Comparison of ENCODE assay signal across 8 mouse cellular contexts in the genomic region with DNA sequence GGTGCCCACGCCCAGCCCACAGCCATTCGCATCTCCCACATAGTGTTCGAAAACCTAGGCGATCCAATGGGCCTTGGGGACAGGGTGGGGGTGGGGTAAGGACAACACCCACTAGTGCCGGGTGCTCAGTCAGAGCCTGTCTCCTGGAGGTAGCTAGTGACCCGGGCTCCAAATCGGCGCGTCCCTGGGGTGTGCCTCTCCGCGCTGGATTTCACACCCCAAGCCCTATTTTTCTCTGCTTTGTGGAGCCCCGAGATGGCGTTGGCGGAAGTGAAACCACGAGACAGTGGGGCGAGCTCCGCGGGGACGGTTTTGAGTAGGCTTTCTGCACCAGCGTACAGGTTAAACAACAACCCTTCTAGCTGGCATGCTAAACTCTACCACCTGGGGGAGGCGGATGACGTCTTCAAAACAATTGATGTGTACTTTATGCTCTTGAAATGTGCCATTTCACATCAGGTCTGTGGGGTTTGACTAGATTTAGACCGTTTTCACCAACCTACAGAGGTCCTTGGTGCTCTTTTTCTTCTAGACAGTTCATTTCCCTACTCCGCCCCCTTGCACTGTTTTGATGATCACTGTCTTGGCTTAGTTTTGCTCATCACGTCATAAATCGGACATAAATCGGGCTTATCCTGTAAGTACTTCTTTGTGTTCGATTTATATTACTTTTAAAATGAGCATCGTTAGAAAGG. TPM values are rescaled to one million over a fixed set of nuclear protein-coding genes. Genes with fewer than 3 reads are reported as not detected.
DNase-seq lines count a peak whose midpoint lies in the region; ATAC-seq and TF ChIP-seq lines count a peak whose summit lies in the region.

No protein-coding gene starts in this region.

- H3K4me2 ChIP-seq in forebrain, embryonic 13.5 days, result peak overlapping the region; percentile 68
- H3K4me2 ChIP-seq in neural tube, embryonic 14.5 days (ENCODE audit: low read depth, low read length), result peak overlapping the region; percentile 59

- peak overlapping the region; percentile 60 for H3K4me3 ChIP-seq in forebrain, embryonic 13.5 days
- H3K4me3 ChIP-seq in lung, adult 2 months (replicated peaks; ENCODE audit: extremely low read depth, low read depth, low read length), result peak overlapping the region; percentile 67
- peak overlapping the region; percentile 47 for H3K4me3 ChIP-seq in neural tube, embryonic 14.5 days (ENCODE audit: low read depth, low read length)

- H3K36me3 ChIP-seq in forebrain, embryonic 13.5 days (ENCODE audit: poor library complexity, severe bottlenecking), result no peaks in the 10 kb centered on the region
- H3K36me3 ChIP-seq in neural tube, embryonic 14.5 days (ENCODE audit: control insufficient read depth, insufficient read depth, low read length), result no peaks in the 10 kb centered on the region

- TF ChIP-seq POLR2A in lung, adult 2 months (IDR thresholded peaks at IDR 0.05; ENCODE audit: borderline replicate concordance, extremely low read depth, low read depth, low read length), result no peak

- H3K9me3 ChIP-seq in forebrain, embryonic 13.5 days (replicated peaks), result no peaks in the 10 kb centered on the region
- no peaks in the 10 kb centered on the region for H3K9me3 ChIP-seq in neural tube, embryonic 14.5 days (ENCODE audit: control insufficient read depth, low read length)

- H3K27me3 ChIP-seq in forebrain, embryonic 13.5 days, result no peaks in the 10 kb centered on the region
- no peaks in the 10 kb centered on the region for H3K27me3 ChIP-seq in neural tube, embryonic 14.5 days (ENCODE audit: control insufficient read depth, insufficient read depth, low read length)

- 0 out of 2 replicates have a peak, but pooled peaks cover 7% of the 10 kb centered on the region for H3K4me1 ChIP-seq in forebrain, embryonic 13.5 days
- no peaks in the 10 kb centered on the region; the same call in 1 of the 2 replicates for H3K4me1 ChIP-seq in lung, adult 2 months (ENCODE audit: control insufficient read depth, insufficient read depth, low read length)
- H3K4me1 ChIP-seq in neural tube, embryonic 14.5 days (ENCODE audit: control insufficient read depth, insufficient read depth, low read length), result 0 out of 2 replicates have a peak, but pooled peaks cover 2% of the 10 kb centered on the region

- DNase-seq in ES-CJ7 (ENCODE audit: low read depth, low spot score), result peak; percentile 31
- peak; percentile 20 for DNase-seq in c-Kit-positive CD71-positive TER-119-positive erythroid progenitor cells, embryonic 14.5 days (ENCODE audit: low spot score)
- peak; percentile 28 to 51 for DNase-seq in heart, postnatal 36 days
- peak; percentile 30 for DNase-seq in layer of hippocampus, adult 11-12 months (ENCODE audit: low spot score)
- peak; percentile 39 for DNase-seq in lung, adult 2 months
- DNase-seq in testis, postnatal 14 days (ENCODE audit: low spot score), result peak; percentile 9

- peak overlapping the region; percentile 78 for H3K9ac ChIP-seq in forebrain, embryonic 13.5 days
- H3K9ac ChIP-seq in neural tube, embryonic 14.5 days (replicated peaks; ENCODE audit: low read depth, low read length), result peak overlapping the region; percentile 62

- intact Hi-C loops in heart, postnatal 36 days (cut with DNase I), result no loop called here

- peak overlapping the region; percentile 59 for H3K27ac ChIP-seq in forebrain, embryonic 13.5 days
- H3K27ac ChIP-seq in neural tube, embryonic 14.5 days (ENCODE audit: low read depth, low read length), result peak overlapping the region; percentile 52

- WGBS in forebrain, embryonic 13.5 days, result 39% methylated on average over 29 of the region's 29 CpGs
- WGBS in lung, adult 2 months, result 29% methylated on average over 29 of the region's 29 CpGs
- 20% methylated on average over 29 of the region's 29 CpGs for WGBS in neural tube, embryonic 14.5 days

- TF ChIP-seq CTCF in lung, adult 2 months (IDR thresholded peaks at IDR 0.05; ENCODE audit: insufficient read depth, low read length), result no peak

- ATAC-seq in forebrain, embryonic 13.5 days, result peak; percentile 75
- ATAC-seq in neural tube, embryonic 14.5 days (ENCODE audit: low read depth), result peak; percentile 84

RNA-seq across cellular contexts. Expression of gene Ctps2, which starts 1.1 kb away (rescaled TPM):
- 90.7 and 96.0 TPM in 2 replicates for polyA plus RNA-seq in forebrain, embryonic 13.5 days (2015; fragmentation: Nextera tagmentation; extraction: Ambion mirVana)
- 10 to 100 TPM; 12.5 to 17.3 TPM for total RNA-seq in heart, postnatal 36 days (2021)
- 9.0 and 12.2 TPM in 2 replicates for polyA plus RNA-seq in lung, adult 2 months (2012; rRNA removed)
- 93.3 and 101 TPM in 2 replicates for polyA plus RNA-seq in neural tube, embryonic 14.5 days (2014; fragmentation: Nextera tagmentation; extraction: Ambion mirVana)

RNA-seq across cellular contexts. Expression of gene Syap1, which starts 13.9 kb away (rescaled TPM):
- 23.7 TPM in 2 replicates for polyA plus RNA-seq in forebrain, embryonic 13.5 days (2015; fragmentation: Nextera tagmentation; extraction: Ambion mirVana)
- 10 to 100 TPM; 27.4 to 31.3 TPM for total RNA-seq in heart, postnatal 36 days (2021)
- polyA plus RNA-seq in lung, adult 2 months (2012; rRNA removed), result 11.5 and 15.6 TPM in 2 replicates
- 34.6 and 39.5 TPM in 2 replicates for polyA plus RNA-seq in neural tube, embryonic 14.5 days (2014; fragmentation: Nextera tagmentation; extraction: Ambion mirVana)

Comparison
In these comparisons a context has a peak if more than half of its experiments do, and no peak if none do; other contexts are left out.
1. Peak in every context shown above with its lines: DNase-seq, ATAC-seq, H3K4me3 ChIP-seq and H3K27ac ChIP-seq.